Mouse (Mus musculus) bone marrow, adult 2 months (tissue): ENCODE data around the gene Hira.

Source experiments
- CTCF ChIP-seq: fragments of 200-500 bp; IDR thresholded peaks from 2 replicates; pipeline ENCODE4 v1.5.1; 2011; ENCODE audit warnings: low read length, control low read depth; ENCODE audit not compliant: control insufficient read depth, insufficient read depth
- POLR2A ChIP-seq: fragments of 200-500 bp; IDR thresholded peaks from 2 replicates; pipeline ENCODE4 v1.6.1; 2011; ENCODE audit warnings: low read depth, mild to moderate bottlenecking, control low read depth, low read length, borderline replicate concordance; ENCODE audit not compliant: control insufficient read depth

GRCm38 (mm10) chr16:18838346-18838745 is 38.5 kb upstream of the Hira start:
- TF ChIP-seq CTCF = no peak
- no peak for TF ChIP-seq POLR2A
